Comparison of ENCODE assay signal across 16 mouse cellular contexts in genomic region chr17:44205562-44205961, GRCm38 (mm10).
"Had no signal": no experiment of that assay in that cellular context is flagged by ENCODE, and none has a peak within 500 bp of the region (broad histone marks: within the 10 kb centered on the region; RNA-seq: fewer than 3 reads in every experiment).

No protein-coding gene starts in this region.

- H3K4me3 ChIP-seq: neural tube, embryonic 13.5 days; neural tube, embryonic 15.5 days; stomach, embryonic 15.5 days had no signal

- H3K4me2 ChIP-seq: neural tube, embryonic 13.5 days; neural tube, embryonic 15.5 days; stomach, embryonic 15.5 days had no signal

- H3K9ac ChIP-seq: neural tube, embryonic 13.5 days; neural tube, embryonic 15.5 days; stomach, embryonic 15.5 days had no signal

- DNase-seq: retina, postnatal 1 day; right cerebral cortex, adult 18-20 months; right cerebral cortex, postnatal 14 days; right cerebral cortex, postnatal 25 days; right cerebral cortex, postnatal 4 days; spleen, adult 18-20 months; thymus, adult 18-20 months; thymus, adult 2 months; thymus, postnatal 14 days; thymus, postnatal 25 days; thymus, postnatal 36 days; thymus, postnatal 4 days had no signal

- H3K36me3 ChIP-seq: neural tube, embryonic 13.5 days; neural tube, embryonic 15.5 days; stomach, embryonic 15.5 days had no signal

- H3K9me3 ChIP-seq: neural tube, embryonic 13.5 days; neural tube, embryonic 15.5 days; stomach, embryonic 15.5 days had no signal

- H3K27me3 ChIP-seq: neural tube, embryonic 13.5 days; neural tube, embryonic 15.5 days; stomach, embryonic 15.5 days had no signal

- H3K4me1 ChIP-seq: neural tube, embryonic 13.5 days; neural tube, embryonic 15.5 days; stomach, embryonic 15.5 days had no signal

- H3K27ac ChIP-seq: neural tube, embryonic 13.5 days; neural tube, embryonic 15.5 days; stomach, embryonic 15.5 days; stomach, postnatal 0 days had no signal
